Mouse (Mus musculus) testis, adult 2 months (tissue): Measurements from ENCODE around the gene Tango6.

Source experiments
- CTCF ChIP-seq: fragments of 200-500 bp; IDR thresholded peaks from 2 replicates; pipeline ENCODE4 v1.5.1; 2012; ENCODE audit warnings: low read depth, mild to moderate bottlenecking, inconsistent platforms, low read length, moderate library complexity; ENCODE audit not compliant: control insufficient read depth, insufficient read depth, insufficient replicate concordance
- POLR2A ChIP-seq: fragments of 200-500 bp; IDR thresholded peaks from 2 replicates; pipeline ENCODE4 v1.6.1; 2012; ENCODE audit warnings: low read depth, mild to moderate bottlenecking, inconsistent platforms, low read length, moderate library complexity; ENCODE audit not compliant: control insufficient read depth

- no peak for TF ChIP-seq CTCF
- no peak for TF ChIP-seq POLR2A
Observed at GRCm38 (mm10) chr8:106772094-106772493, 89.2 kb downstream of the Tango6 start.
